Mouse (Mus musculus): Measurements from ENCODE around the gene Olfr911-ps1. TPM values are rescaled to one million over a fixed set of nuclear protein-coding genes. Genes with fewer than 3 reads are reported as not detected.

The Olfr911-ps1 gene
- polyA plus RNA-seq (2017; shearing (Covaris generic)), result not detected

GRCm38 (mm10) chr9:38521280-38521679, at the start of gene Olfr911-ps1:
Gene Olfr911-ps1 (plus strand): TSS chr9:38521580.

DNA sequence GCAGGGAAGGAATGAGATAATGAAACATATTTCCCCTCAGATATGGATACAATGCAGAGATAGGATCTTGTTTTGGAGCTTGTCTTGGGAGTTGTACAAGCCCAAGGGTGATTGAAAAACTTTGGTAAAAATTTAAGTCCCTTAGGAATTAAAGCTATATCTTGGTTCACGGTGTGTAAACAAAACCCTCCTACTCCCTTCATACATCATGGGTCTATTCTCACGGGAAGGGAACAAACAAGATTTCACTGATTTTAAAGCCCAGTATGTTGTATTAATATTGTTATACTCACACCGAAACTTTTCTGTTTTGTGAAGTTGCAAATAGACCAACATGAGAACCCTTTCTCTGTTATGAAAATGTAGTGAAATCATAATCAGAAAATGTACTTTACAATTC, 34.6 kb upstream of the Olfr911-ps1 start, which contains the start of gene Olfr906:
Gene Olfr906 (plus strand): TSS at position 301 of the 400 bp plus-strand sequence.

DNA sequence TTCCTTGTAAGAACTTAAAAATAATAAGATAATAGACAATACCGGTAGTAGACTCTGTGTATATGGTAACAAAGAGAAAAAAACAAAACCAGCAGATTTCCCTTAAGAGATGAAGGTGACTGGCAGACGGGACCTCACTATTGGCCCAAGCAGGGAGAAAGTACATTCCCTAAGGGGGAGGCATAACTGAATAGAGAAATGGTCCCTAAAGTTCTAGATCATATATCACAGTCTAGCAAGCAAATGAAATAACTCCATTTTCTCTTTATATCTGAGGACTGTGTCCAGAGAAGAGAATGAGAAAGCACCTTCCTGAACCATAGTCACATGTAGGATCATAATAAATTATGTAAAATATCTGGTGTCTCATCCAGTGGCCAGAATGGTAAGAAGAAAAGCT, 25.9 kb upstream of the Olfr911-ps1 start, which contains the start of gene Olfr907:
Gene Olfr907 (plus strand): TSS at position 301 of the 400 bp plus-strand sequence.

DNA sequence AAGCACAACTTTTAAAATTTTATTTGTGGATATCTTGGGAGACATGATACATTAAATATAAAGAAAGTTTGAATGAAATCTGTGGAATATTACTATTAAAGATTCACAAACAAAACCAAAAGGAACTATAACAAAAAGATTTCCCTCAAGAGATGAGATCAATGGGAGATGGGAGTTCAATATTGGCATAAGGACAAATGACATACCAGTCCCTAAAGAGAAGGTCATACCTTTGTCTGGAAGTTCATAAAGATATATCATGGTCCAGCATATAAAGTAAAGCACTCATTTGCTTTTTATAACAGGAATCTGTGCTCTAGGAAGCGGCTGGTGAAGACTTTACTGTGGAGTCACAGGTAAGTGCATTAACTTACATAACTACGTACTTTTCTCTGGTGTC, 16.2 kb downstream of the Olfr911-ps1 start, which contains the start of gene Olfr910:
Gene Olfr910 (plus strand): TSS at position 301 of the 400 bp plus-strand sequence.

Other genes with a start within 250 kb of the Olfr911-ps1 start
- gene Olfr896-ps1, start 230.5 kb upstream of the Olfr911-ps1 start, polyA plus RNA-seq (2017; shearing (Covaris generic)), result not detected
- gene Olfr25, start 192.5 kb upstream of the Olfr911-ps1 start, polyA plus RNA-seq (2017; shearing (Covaris generic)), result not detected
- not detected for gene Olfr898, start 173.2 kb upstream of the Olfr911-ps1 start, polyA plus RNA-seq (2017; shearing (Covaris generic))
- 0.12 TPM for gene Olfr250, start 154.7 kb upstream of the Olfr911-ps1 start, polyA plus RNA-seq (2017; shearing (Covaris generic))
- gene Olfr251, start 144.5 kb upstream of the Olfr911-ps1 start, polyA plus RNA-seq (2017; shearing (Covaris generic)), result not detected
- not detected for gene Olfr147, start 119.9 kb upstream of the Olfr911-ps1 start, polyA plus RNA-seq (2017; shearing (Covaris generic))
- gene Olfr901, start 92.1 kb upstream of the Olfr911-ps1 start, polyA plus RNA-seq (2017; shearing (Covaris generic)), result not detected
- gene Olfr902, start 73.9 kb upstream of the Olfr911-ps1 start, polyA plus RNA-seq (2017; shearing (Covaris generic)), result not detected
- not detected for gene Olfr904, start 58.4 kb upstream of the Olfr911-ps1 start, polyA plus RNA-seq (2017; shearing (Covaris generic))
- gene Olfr905, start 50.5 kb upstream of the Olfr911-ps1 start, polyA plus RNA-seq (2017; shearing (Covaris generic)), result 0.11 TPM
- not detected for gene Olfr906, start 34.5 kb upstream of the Olfr911-ps1 start, polyA plus RNA-seq (2017; shearing (Covaris generic))
- not detected for gene Olfr907, start 25.8 kb upstream of the Olfr911-ps1 start, polyA plus RNA-seq (2017; shearing (Covaris generic))
- gene Olfr910, start 16.3 kb downstream of the Olfr911-ps1 start, polyA plus RNA-seq (2017; shearing (Covaris generic)), result not detected
- gene Olfr912, start 58.6 kb downstream of the Olfr911-ps1 start, polyA plus RNA-seq (2017; shearing (Covaris generic)), result 0.09 TPM
- not detected for gene Olfr913, start 71.2 kb downstream of the Olfr911-ps1 start, polyA plus RNA-seq (2017; shearing (Covaris generic))
- gene Olfr914, start 83.5 kb downstream of the Olfr911-ps1 start, polyA plus RNA-seq (2017; shearing (Covaris generic)), result not detected
- gene Olfr916, start 138.3 kb downstream of the Olfr911-ps1 start, polyA plus RNA-seq (2017; shearing (Covaris generic)), result not detected
- not detected for gene Olfr917, start 144.3 kb downstream of the Olfr911-ps1 start, polyA plus RNA-seq (2017; shearing (Covaris generic))
- not detected for gene Olfr918, start 153.0 kb downstream of the Olfr911-ps1 start, polyA plus RNA-seq (2017; shearing (Covaris generic))
- not detected for gene Olfr919, start 182.1 kb downstream of the Olfr911-ps1 start, polyA plus RNA-seq (2017; shearing (Covaris generic))
- 58.3 TPM for gene Vwa5a, start 196.7 kb downstream of the Olfr911-ps1 start, polyA plus RNA-seq (2017; shearing (Covaris generic))
- gene Olfr920, start 230.7 kb downstream of the Olfr911-ps1 start, polyA plus RNA-seq (2017; shearing (Covaris generic)), result 0.10 TPM

Measured in inflammation-experienced regulatory T-cells, adult 16 weeks (primary cell).